Mouse (Mus musculus): ENCODE results near the gene Igf2bp2. TPM values are rescaled to one million over a fixed set of nuclear protein-coding genes. Genes with fewer than 3 reads are reported as not detected.
A peak's percentile ranks its signal among the peaks of the same experiment; 100 is the strongest.

Gene Igf2bp2
- total RNA-seq, 2 experiments from 2014 or later, result 8.4 to 16.6 TPM

DNA sequence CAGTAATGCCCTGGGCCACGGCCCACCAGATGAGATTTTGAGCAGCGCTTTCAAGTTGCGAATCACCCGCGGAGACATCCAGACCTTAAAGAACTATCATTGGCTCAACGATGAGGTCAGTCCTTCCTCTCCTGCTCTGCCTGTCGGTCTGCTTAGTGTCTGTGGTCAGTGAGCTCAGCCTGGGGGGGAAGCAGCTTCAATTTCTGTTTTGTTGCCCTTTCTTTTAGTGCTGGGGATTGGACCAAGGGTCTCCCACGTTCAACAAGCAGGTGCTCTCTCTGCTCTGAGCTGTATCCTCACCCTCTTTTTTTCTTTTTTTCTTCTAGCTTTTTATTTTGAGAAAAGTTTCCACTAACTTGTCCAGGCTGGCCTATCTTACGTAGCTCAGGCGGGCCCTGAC is 124.5 kb downstream of the Igf2bp2 start:
- DNase-seq, result no peak

GRCm38 (mm10) chr16:22027474-22027873 is 135.6 kb downstream of the Igf2bp2 start:
- no peak for DNase-seq

DNA sequence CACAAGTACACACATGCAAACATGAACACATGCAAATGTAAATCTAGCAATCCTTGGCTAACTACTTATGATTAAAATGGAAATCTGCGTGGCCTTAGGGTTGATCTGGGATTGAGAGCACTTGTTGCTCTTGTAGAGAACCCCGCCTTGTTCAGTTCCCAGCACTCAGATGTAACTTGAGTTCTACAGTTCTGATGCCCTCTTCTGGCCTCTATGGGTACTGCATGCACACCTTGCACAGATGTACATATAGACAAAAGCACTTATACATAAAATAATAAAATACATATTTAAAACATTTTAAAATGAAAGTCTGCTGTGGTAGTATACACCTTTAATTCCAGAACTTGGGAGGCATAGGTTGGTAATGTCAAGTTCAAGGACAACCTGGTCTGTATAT is 141.0 kb downstream of the Igf2bp2 start:
- no peak for DNase-seq

GRCm38 (mm10) chr16:22015569-22015968 is 147.5 kb downstream of the Igf2bp2 start:
- DNase-seq, result no peak

GRCm38 (mm10) chr16:22009596-22009995 is 153.5 kb downstream of the Igf2bp2 start:
- peak; percentile 50 for DNase-seq

DNA sequence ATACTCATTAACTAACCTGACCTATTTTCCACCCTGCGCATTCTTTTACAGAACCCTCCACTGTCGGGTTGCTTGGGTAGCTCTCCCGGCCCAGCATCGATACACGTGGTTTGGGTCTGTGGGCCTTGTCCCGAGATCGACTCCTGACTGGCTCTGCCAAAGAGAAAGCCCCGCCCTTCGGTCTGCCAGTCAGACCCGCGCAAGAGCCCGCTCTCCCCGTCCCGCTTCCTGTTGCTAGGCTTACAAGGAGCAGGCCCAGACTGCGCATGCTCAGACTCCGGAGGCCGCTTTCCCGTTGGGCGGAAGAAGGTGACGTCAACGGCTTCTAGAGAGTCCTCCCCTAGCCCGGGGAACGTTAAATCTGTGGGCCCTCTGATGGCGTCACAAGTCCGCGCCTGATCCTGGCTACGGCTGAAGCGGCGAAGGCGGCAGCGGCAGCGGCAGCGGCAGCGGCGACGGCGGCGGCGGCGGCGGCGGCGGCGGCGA is 154.0 kb downstream of the Igf2bp2 start, which contains the start of gene Senp2:
Senp2 (plus strand) TSS at position 386 of the 486 bp plus-strand sequence.
- peak; percentile 100 for DNase-seq

Other genes starting within 250 kb of the Igf2bp2 start
- 1 to 10 TPM; 5.8 to 6.7 TPM for gene Tmem41a, start 215.7 kb downstream of the Igf2bp2 start, total RNA-seq (2021)
- gene Liph, start 167.6 kb downstream of the Igf2bp2 start, total RNA-seq (2021), result under 1 TPM in 1 of 2 experiments, not detected in 1; 0.09 TPM
- 10 to 100 TPM; 21.2 to 22.6 TPM for gene Senp2, start 153.8 kb downstream of the Igf2bp2 start, total RNA-seq (2021)
- 10 to 100 TPM; 53.2 to 68.2 TPM for gene Tra2b, start 102.7 kb upstream of the Igf2bp2 start, total RNA-seq (2021)

Measured in gastrocnemius, postnatal 10 days (tissue).